Mouse (Mus musculus): ENCODE results near the gene Mecom. TPM values are rescaled to one million over a fixed set of nuclear protein-coding genes. Genes with fewer than 3 reads are reported as not detected.

Gene Mecom
- total RNA-seq, 2 experiments from 2014 or later = 4.9 to 7.0 TPM

DNA sequence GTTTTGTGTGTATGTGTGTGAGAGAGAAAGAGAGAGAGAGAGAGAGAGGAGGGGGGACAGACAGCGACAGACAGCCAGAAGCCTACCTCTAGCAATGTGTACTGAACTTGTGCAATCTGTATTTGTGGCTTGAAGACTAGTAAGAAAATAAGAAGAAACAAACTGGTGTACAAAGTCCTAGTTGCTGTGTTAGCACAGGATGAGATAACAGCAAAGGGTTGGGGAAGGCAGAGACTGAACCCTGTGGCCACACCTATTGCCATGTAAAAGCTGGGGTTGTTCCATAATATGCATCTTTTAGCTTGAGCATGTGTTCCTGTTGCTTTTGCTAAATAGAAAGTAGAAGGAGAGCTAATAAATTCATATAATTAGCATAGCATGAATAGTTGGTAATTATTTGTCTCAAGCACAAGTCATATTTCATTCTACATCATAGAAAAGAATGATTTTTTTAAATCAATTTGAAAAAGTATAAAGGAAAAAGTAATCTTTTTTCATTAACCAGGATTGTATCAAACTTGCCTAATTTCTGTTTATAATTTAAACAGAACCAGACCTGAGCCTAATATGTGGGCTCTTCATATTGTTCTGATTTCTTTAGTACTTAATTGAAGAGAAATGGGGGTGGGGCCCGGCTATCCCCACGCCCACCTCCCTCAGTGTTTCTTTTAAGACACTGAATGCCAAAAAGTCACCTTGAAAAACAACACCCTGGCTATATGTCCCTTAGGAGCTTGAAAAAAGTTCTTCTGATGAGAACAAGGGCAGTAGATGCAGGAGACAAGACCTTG, 379.2 kb downstream of the Mecom start:
- intact Hi-C loops (cut with DNase I) = no loop called here
- DNase-seq = no peak

- intact Hi-C loops (cut with DNase I) = no loop called here
- no peak for DNase-seq
Measured at GRCm38 (mm10) chr3:30167027-30167426, 380.8 kb downstream of the Mecom start.

GRCm38 (mm10) chr3:30164834-30165233, 383.0 kb downstream of the Mecom start:
- intact Hi-C loops (cut with DNase I) = no loop called here
- DNase-seq = no peak

- DNase-seq = no peak
- intact Hi-C loops (cut with DNase I) = no loop called here
Measured at GRCm38 (mm10) chr3:30163390-30163789, 384.4 kb downstream of the Mecom start.

DNA sequence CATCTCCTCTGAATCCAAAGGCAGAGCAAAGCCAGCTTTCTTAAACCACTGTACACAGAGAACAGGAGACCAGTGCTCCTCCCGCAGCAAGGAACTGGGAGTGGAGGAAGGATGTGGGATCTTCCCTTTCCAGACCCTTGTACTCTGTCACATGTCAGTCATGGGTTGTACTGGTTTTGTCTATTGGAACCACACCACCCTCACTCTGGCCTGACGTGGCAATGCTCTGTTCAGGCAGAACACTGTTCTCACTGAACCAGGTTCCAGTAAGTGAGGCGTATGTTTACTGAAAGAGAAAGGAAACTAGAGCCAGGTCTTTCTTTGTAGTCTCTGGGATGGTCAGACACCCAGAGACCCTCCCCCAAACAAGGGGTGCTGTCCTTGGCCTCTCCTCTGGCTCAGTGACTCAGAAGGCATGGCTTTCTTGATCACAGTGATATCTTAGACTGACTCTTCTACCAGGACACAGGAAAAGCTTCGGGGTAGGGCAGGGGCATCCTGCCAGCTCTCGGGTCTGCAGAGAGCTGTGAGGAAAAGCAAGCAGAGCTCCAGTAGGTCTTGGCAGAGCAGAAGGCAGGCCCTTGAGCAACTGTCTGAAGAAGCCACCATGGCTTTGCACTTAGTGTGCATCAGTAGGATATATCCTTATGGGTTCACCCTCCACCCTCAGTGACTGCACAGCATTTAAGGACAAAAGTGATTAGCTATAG, 386.7 kb downstream of the Mecom start:
- intact Hi-C loops (cut with DNase I) = no loop called here
- no peak for DNase-seq

DNA sequence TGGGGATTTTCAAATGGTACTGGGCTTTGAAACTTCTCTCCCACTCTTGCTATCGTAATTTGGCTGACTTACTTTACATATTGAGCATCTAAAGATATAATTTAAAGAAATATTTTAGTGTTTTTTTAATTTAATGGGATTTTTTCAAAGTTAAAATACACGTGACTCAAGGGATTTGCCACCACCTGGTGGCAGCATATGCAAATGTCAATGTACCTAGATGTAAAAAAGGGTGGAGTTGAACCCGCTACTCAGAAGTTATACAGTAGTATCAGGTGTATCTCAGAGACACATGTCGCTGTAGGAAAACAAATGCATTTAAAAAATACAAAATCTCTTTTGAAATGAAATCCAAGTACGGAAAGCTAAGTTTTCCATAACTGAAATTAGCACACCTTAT, 387.5 kb downstream of the Mecom start:
- intact Hi-C loops (cut with DNase I) = no loop called here
- DNase-seq = no peak

- intact Hi-C loops (cut with DNase I) = no loop called here
- DNase-seq = no peak
Measured at GRCm38 (mm10) chr3:30157128-30157670, 390.6 kb downstream of the Mecom start.

DNA sequence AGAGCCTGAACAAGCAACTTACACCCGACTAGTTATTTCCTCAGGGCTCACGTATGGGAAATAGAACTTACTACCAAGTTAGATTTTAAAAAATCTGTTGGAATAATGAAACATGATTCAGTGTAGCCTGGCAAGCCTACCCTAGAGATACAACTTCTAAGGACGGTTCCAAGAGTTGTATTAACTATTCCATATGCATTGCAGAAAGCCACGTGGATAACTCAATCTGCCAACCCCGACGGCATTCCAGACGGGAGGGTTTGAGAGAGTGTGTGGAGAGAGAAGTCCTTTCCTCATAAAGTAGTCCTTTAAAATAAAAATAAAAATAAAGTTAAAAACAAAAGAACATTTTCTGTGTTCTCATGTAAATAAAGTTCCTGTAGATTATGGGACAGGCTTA, 393.4 kb downstream of the Mecom start:
- no peak for DNase-seq
- intact Hi-C loops (cut with DNase I) = no loop called here

DNA sequence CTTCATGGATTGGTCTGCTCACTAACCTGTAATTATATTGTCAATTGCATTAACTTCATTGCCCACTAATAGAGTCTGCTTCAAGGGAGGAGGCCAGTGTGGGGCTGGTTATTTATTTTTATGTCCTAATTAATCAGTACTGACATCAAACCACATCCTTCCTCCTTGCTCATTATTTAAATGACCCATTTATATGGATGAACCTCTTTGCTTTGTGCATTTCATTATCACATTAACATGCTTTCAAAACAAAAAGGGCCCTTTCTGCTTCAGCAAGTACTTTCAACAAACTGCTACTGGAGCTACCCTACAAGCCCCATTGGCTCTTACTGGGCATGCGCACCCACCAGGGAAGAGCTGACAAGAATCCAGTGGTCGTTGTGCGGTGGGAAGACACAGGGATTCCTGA, 393.9 kb downstream of the Mecom start:
- intact Hi-C loops (cut with DNase I) = no loop called here

GRCm38 (mm10) chr3:30150071-30150470, 397.7 kb downstream of the Mecom start:
- intact Hi-C loops (cut with DNase I) = no loop called here

More for the DNA sequence above, 393.9 kb downstream of the Mecom start:
- DNase-seq = no peak

DNA sequence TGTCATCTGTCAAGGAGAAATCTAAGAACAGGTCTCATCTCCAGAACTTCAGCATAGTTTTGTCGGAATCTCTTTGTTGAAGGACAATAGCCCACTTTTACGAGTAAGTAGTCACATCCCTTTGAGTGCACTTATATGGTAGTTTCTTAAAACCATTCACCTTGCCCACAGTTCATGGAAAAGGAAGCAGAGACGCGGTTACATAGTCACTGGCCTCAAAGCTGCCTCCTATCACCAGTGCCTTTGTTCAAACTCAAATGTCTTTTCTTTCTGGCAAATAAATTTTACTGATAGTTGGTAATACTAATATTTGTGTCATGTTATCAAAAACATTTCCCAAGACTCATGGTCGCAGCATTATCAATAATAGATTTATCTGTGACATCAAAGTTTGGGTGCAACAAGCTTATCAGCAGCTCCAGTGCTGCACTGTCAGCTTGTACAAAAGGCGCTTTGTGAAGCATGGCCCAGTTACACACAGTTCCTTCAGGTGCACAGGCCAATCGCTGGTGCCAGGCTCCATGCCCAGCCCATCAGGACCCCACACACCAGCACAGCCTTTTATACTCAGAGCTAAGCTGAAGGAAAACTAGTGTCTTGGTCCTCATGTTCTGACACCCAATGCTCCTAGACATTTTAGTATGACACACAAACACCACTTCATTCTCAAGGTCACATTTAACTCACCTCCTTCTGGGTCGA, 399.3 kb downstream of the Mecom start:
- no peak for DNase-seq
- intact Hi-C loops (cut with DNase I) = no loop called here

More at GRCm38 (mm10) chr3:30150071-30150470, 397.7 kb downstream of the Mecom start:
- no peak for DNase-seq

DNA sequence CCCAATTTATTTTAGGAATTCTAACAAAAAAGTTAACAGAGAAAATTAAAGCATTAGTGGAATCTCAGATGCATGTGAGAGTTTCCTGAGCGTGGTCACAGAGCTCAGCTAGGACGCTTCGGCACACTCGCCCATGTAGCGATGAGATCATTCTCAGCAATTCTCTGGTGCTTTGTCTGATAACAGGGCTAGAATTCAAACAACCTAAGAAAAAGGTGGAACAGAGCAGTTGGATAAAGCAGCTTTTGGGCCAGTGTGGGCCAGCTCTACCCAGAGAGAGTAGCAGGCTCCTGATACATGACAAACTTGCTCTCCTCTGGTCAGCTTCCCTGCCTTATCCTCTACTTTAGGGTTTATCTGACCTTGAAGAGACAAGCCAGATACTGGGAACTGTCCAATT, 402.8 kb downstream of the Mecom start:
- no peak for DNase-seq
- intact Hi-C loops (cut with DNase I) = no loop called here

- DNase-seq = no peak
- intact Hi-C loops (cut with DNase I) = no loop called here
Measured at GRCm38 (mm10) chr3:30143961-30144411, 403.8 kb downstream of the Mecom start.

DNA sequence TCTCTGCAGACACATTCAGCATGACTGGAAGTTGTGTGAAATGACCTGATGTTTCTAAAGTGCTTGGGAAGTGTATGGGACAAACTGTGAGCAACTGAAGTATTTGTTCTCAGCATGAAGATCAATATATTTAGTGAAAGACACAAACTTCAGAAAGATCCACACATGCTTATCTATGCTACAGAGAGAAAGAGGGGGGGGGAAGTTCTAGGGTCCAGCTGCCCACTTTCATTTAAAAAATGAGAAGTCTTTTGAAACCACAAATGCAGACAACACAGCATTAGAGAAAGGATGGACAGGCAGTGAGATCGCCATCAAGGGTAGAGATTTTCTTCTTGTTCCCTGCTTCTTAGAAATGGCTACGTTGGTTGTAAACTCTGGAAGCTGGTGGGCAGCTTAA, 404.4 kb downstream of the Mecom start:
- intact Hi-C loops (cut with DNase I) = no loop called here
- no peak for DNase-seq

DNA sequence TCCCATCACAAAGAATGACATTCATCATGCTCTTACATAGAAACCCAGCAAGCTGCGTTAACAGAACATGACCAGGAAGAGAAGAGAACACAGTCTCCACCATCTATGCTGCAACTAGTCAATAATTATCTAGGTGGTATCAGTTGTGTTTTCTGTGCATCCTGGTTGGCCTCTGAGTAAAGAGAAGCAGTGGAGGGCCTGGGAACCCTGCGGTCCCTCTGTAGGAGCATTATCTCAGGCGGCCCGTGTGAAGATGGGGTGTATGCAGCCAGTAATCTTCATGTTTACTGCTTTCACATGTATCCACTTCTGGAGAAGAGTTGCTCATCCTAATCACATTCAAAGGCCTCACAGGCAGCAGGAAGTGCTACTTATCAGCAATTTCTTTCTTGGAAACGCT, 407.5 kb downstream of the Mecom start:
- no peak for DNase-seq
- intact Hi-C loops (cut with DNase I) = no loop called here

DNA sequence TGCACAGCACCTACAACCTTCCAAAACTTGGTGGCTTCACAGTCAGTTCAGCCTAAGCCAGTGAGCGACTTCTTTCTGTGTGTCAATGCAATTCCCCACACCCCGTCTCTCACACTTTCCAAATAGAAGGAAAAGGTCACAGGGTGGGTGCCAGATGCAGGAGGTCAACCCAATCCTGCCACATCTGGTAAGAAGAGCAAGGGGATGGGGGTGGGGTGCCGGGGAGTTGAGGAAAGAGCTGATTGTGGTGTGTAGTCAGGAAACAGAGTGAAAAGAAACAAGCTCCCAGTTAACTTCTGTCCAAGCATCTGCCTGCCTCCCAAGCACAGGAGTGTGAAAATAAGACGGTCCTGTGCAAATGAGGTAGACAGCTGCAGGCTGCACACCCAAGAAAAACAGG, 408.1 kb downstream of the Mecom start:
- no peak for DNase-seq
- intact Hi-C loops (cut with DNase I) = no loop called here

- intact Hi-C loops (cut with DNase I) = no loop called here
- no peak for DNase-seq
Measured at GRCm38 (mm10) chr3:30138588-30138987, 409.2 kb downstream of the Mecom start.

- no peak for DNase-seq
- intact Hi-C loops (cut with DNase I) = no loop called here
Measured at GRCm38 (mm10) chr3:30135857-30136256, 412.0 kb downstream of the Mecom start.

DNA sequence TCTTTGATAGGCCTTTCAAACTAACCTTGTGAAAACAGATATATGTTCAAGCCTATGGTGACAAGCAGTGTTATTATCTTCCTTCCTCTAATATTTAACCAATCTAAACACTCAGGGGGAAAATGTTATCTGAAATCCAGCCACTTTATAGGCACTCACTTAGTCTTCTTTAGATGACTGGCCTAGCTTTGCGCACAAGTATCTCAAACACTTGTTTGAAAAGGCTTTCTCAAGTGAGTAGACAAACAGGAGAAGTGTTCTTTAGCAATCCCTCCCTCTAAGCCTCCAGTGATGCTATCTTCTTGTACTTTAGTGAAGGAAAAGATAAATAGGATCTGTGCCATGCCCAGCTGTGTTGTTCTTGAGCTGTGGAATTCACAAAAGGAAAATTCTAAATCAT, 412.7 kb downstream of the Mecom start:
- intact Hi-C loops (cut with DNase I) = no loop called here
- DNase-seq = no peak

DNA sequence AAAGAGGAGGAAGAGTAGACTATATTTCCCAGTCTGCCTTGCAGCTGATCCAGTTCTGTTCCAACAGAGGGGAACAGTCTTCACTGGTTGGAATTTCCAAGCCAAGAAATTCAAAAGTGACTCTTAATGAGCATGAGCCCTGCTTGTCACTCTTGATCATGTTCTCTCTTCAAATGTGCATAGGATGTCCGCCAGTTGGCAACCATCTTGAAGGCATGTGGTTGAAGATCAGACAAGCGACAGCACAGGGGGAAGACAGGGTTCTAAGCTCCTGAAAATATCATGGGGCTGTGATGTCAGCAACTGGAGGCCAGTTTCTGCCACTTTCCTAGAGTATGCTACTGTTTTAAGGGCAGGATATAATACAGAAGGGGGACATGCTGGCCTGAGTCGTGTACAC, 414.8 kb downstream of the Mecom start:
- intact Hi-C loops (cut with DNase I) = no loop called here
- no peak for DNase-seq

GRCm38 (mm10) chr3:30132370-30132769, 415.4 kb downstream of the Mecom start:
- no peak for DNase-seq

More at GRCm38 (mm10) chr3:30132370-30132769, 415.4 kb downstream of the Mecom start:
- intact Hi-C loops (cut with DNase I) = no loop called here
